Mouse (Mus musculus): ENCODE measurements at regions not wholly inside any gene's neighbourhood (a gene's known extent, or its start where the extent isn't known, plus 50 kb on each side); places are given as distances from the start of the nearest gene placed in this dataset.
A peak's percentile ranks its signal among the peaks of the same experiment; 100 is the strongest.

GRCm38 (mm10) chr6:31132396-31133190 is 173.7 kb upstream of the Klf14 start:
- Histone ChIP-seq H3ac (ENCODE audit: control insufficient read depth, insufficient read length, low read depth) (no peak overlapping the region), H3K79me2 (ENCODE audit: control insufficient read depth, insufficient read depth) (peaks cover 30% of the 10 kb centered on the region), H3K4me3 (ENCODE audit: insufficient read depth, poor library complexity, severe bottlenecking) (no peak overlapping the region), H3K79me3 (ENCODE audit: low read depth) (peaks cover 15% of the 10 kb centered on the region), H3K27me3 (ENCODE audit: control insufficient read depth, insufficient read depth, insufficient read length) (no peaks in the 10 kb centered on the region), H3K36me3 (ENCODE audit: control insufficient read depth, insufficient read depth) (peaks cover 22% of the 10 kb centered on the region)
- TF ChIP-seq FOSL1 (IDR thresholded peaks at IDR 0.05; ENCODE audit: insufficient read depth, low read length, poor library complexity, severe bottlenecking), result no peak
- TF ChIP-seq MAX (IDR thresholded peaks at IDR 0.05), result no peak
- TF ChIP-seq CEBPB (IDR thresholded peaks at IDR 0.05; ENCODE audit: low read depth), result no peak
- TF ChIP-seq CTCF (IDR thresholded peaks at IDR 0.05; ENCODE audit: control insufficient read depth, insufficient read depth, insufficient read length), result no peak
- TF ChIP-seq MYOD1 (IDR thresholded peaks at IDR 0.05; ENCODE audit: control insufficient read depth, insufficient read length, low read depth), result no peak
- no peak for TF ChIP-seq USF1 (IDR thresholded peaks at IDR 0.05; ENCODE audit: low read depth)
- TF ChIP-seq MYOG (IDR thresholded peaks at IDR 0.05; ENCODE audit: control insufficient read depth, extremely low read depth, insufficient read length), result no peak

DNA sequence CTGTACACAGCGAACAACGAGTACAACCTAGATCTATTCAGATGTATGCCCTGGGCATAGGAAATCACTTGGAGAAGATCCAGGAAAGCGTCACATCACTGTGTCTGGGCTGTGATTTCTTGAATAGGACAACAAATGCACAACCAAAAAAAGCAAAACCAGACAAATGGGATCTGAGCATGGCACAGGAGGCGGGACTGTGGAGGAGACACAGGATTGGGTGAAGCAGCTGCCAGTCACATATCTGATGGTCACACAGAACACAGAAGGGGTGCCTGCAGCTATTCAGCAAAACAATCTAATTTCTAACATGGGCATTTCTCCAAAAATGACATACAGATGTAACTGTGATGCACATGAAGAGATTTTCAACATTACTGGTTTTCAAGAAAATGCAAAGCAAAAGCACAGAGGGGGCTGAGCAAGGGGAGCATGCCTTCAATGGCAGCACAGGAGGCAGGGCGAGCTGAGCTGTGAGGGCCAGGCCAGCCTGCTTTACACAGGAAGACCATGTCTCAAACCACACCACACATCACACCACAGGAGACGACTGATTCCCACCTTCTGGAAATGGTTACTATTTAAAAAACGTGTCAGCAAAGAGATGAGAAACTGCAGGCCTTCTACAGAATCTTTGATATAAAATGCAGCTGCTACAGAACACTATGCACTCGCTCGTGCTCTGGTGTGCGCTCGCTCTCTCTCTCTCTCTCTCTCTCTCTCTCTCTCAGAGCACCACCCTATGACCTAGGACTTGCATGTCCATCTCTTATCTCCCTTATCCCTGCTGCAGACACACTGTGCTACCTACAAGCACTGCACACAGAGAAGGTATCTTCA is 175.2 kb upstream of the Klf14 start:
- no peak for TF ChIP-seq MAX (IDR thresholded peaks at IDR 0.05)
- TF ChIP-seq USF1 (IDR thresholded peaks at IDR 0.05; ENCODE audit: low read depth), result no peak
- no peak for TF ChIP-seq CEBPB (IDR thresholded peaks at IDR 0.05; ENCODE audit: low read depth)
- no peak for TF ChIP-seq MYOD1 (IDR thresholded peaks at IDR 0.05; ENCODE audit: control insufficient read depth, insufficient read length, low read depth)
- no peak for TF ChIP-seq FOSL1 (IDR thresholded peaks at IDR 0.05; ENCODE audit: insufficient read depth, low read length, poor library complexity, severe bottlenecking)
- no peak for TF ChIP-seq CTCF (IDR thresholded peaks at IDR 0.05; ENCODE audit: control insufficient read depth, insufficient read depth, insufficient read length)
- TF ChIP-seq MYOG (IDR thresholded peaks at IDR 0.05; ENCODE audit: control insufficient read depth, extremely low read depth, insufficient read length), result no peak
- peaks cover 15% of the 10 kb centered on the region for H3K79me2 ChIP-seq (ENCODE audit: control insufficient read depth, insufficient read depth)
- peaks cover 29% of the 10 kb centered on the region for H3K36me3 ChIP-seq (ENCODE audit: control insufficient read depth, insufficient read depth)
- no peak overlapping the region for H3ac ChIP-seq (ENCODE audit: control insufficient read depth, insufficient read length, low read depth)
- peaks cover 10% of the 10 kb centered on the region for H3K79me3 ChIP-seq (ENCODE audit: low read depth)
- no peak overlapping the region for H3K4me3 ChIP-seq (ENCODE audit: insufficient read depth, poor library complexity, severe bottlenecking)
- no peaks in the 10 kb centered on the region for H3K27me3 ChIP-seq (ENCODE audit: control insufficient read depth, insufficient read depth, insufficient read length)

DNA sequence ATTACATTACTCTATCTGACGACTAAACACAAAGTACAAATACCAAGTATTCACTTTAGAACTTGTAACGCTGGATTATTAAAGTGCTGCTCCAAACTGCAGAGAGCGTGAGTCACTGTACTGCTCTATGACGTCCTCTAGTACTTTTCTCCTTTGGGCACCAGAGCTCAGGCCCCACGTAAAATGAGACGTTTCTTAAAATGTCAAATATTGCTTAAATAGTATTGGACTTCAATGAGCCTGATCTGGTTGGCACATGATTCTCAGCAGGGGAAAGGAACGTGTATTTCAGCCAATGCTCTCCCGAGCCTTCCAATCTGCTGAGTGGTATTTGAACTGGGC is 175.8 kb upstream of the Klf14 start:
- Histone ChIP-seq H3K27me3 (ENCODE audit: control insufficient read depth, insufficient read depth, insufficient read length) (no peaks in the 10 kb centered on the region), H3ac (ENCODE audit: control insufficient read depth, insufficient read length, low read depth) (no peak overlapping the region), H3K79me2 (ENCODE audit: control insufficient read depth, insufficient read depth) (peaks cover 9% of the 10 kb centered on the region), H3K36me3 (ENCODE audit: control insufficient read depth, insufficient read depth) (peaks cover 24% of the 10 kb centered on the region), H3K4me3 (ENCODE audit: insufficient read depth, poor library complexity, severe bottlenecking) (no peak overlapping the region), H3K79me3 (ENCODE audit: low read depth) (peaks cover 10% of the 10 kb centered on the region)
- TF ChIP-seq USF1 (IDR thresholded peaks at IDR 0.05; ENCODE audit: low read depth) (no peak), MYOD1 (IDR thresholded peaks at IDR 0.05; ENCODE audit: control insufficient read depth, insufficient read length, low read depth) (no peak), FOSL1 (IDR thresholded peaks at IDR 0.05; ENCODE audit: insufficient read depth, low read length, poor library complexity, severe bottlenecking) (no peak), MAX (IDR thresholded peaks at IDR 0.05) (no peak), CTCF (IDR thresholded peaks at IDR 0.05; ENCODE audit: control insufficient read depth, insufficient read depth, insufficient read length) (no peak), CEBPB (IDR thresholded peaks at IDR 0.05; ENCODE audit: low read depth) (no peak), MYOG (IDR thresholded peaks at IDR 0.05; ENCODE audit: control insufficient read depth, extremely low read depth, insufficient read length) (no peak)

GRCm38 (mm10) chr6:31135580-31135979 is 176.7 kb upstream of the Klf14 start:
- TF ChIP-seq MYOD1 (IDR thresholded peaks at IDR 0.05; ENCODE audit: control insufficient read depth, insufficient read length, low read depth) (no peak), MYOG (IDR thresholded peaks at IDR 0.05; ENCODE audit: control insufficient read depth, extremely low read depth, insufficient read length) (no peak), CEBPB (IDR thresholded peaks at IDR 0.05; ENCODE audit: low read depth) (no peak), FOSL1 (IDR thresholded peaks at IDR 0.05; ENCODE audit: insufficient read depth, low read length, poor library complexity, severe bottlenecking) (no peak), CTCF (IDR thresholded peaks at IDR 0.05; ENCODE audit: control insufficient read depth, insufficient read depth, insufficient read length) (no peak), MAX (IDR thresholded peaks at IDR 0.05) (no peak), USF1 (IDR thresholded peaks at IDR 0.05; ENCODE audit: low read depth) (no peak)
- Histone ChIP-seq H3K27me3 (ENCODE audit: control insufficient read depth, insufficient read depth, insufficient read length) (no peaks in the 10 kb centered on the region), H3K4me3 (ENCODE audit: insufficient read depth, poor library complexity, severe bottlenecking) (no peak overlapping the region), H3ac (ENCODE audit: control insufficient read depth, insufficient read length, low read depth) (no peak overlapping the region), H3K79me2 (ENCODE audit: control insufficient read depth, insufficient read depth) (peaks cover 3% of the 10 kb centered on the region), H3K36me3 (ENCODE audit: control insufficient read depth, insufficient read depth) (peaks cover 18% of the 10 kb centered on the region), H3K79me3 (ENCODE audit: low read depth) (peaks cover 10% of the 10 kb centered on the region)

- TF ChIP-seq FOSL1 (IDR thresholded peaks at IDR 0.05; ENCODE audit: insufficient read depth, low read length, poor library complexity, severe bottlenecking) (no peak), CTCF (IDR thresholded peaks at IDR 0.05; ENCODE audit: control insufficient read depth, insufficient read depth, insufficient read length) (peak; percentile 49)
- Histone ChIP-seq H3K27me3 (ENCODE audit: control insufficient read depth, insufficient read depth, insufficient read length) (no peaks in the 10 kb centered on the region), H3K79me3 (ENCODE audit: low read depth) (peaks cover 10% of the 10 kb centered on the region), H3K79me2 (ENCODE audit: control insufficient read depth, insufficient read depth) (no peaks in the 10 kb centered on the region), H3K36me3 (ENCODE audit: control insufficient read depth, insufficient read depth) (peaks cover 18% of the 10 kb centered on the region), H3ac (ENCODE audit: control insufficient read depth, insufficient read length, low read depth) (no peak overlapping the region), H3K4me3 (ENCODE audit: insufficient read depth, poor library complexity, severe bottlenecking) (no peak overlapping the region)
Measured at GRCm38 (mm10) chr6:31136895-31137294, 178.0 kb upstream of the Klf14 start.

Data from C2C12 (cell line).